23 mouse cellular contexts compared by ENCODE assay signal in genomic region chrX:101944761-101945330, GRCm38 (mm10).
A peak's percentile ranks its signal among the peaks of the same experiment; 100 is the strongest.
DNase-seq lines count a peak whose midpoint lies in the region; ATAC-seq and TF ChIP-seq lines count a peak whose summit lies in the region.
"Had no signal": no experiment of that assay in that cellular context is flagged by ENCODE, and none has a peak within 500 bp of the region (broad histone marks: within the 10 kb centered on the region; RNA-seq: fewer than 3 reads in every experiment).

No protein-coding gene starts in this region.

- H3K9ac ChIP-seq in kidney, embryonic 16.5 days (replicated peaks; ENCODE audit: low read length) = no peak overlapping the region
- H3K9ac ChIP-seq: embryonic facial prominence, embryonic 15.5 days; forebrain, embryonic 15.5 days; heart, embryonic 12.5 days; hindbrain, embryonic 15.5 days had no signal

- no peak for TF ChIP-seq POLR2A in kidney, adult 2 months (IDR thresholded peaks at IDR 0.05; ENCODE audit: low read depth, low read length)

- H3K36me3 ChIP-seq in kidney, adult 2 months (ENCODE audit: control insufficient read depth, insufficient read depth, low read length) = no peaks in the 10 kb centered on the region
- H3K36me3 ChIP-seq in kidney, embryonic 16.5 days (ENCODE audit: insufficient read depth, low read length) = no peaks in the 10 kb centered on the region
- H3K36me3 ChIP-seq: embryonic facial prominence, embryonic 15.5 days; forebrain, embryonic 15.5 days; G1E; heart, embryonic 12.5 days; hindbrain, embryonic 15.5 days had no signal

- ATAC-seq in kidney, embryonic 16.5 days (ENCODE audit: low FRiP score, low TSS enrichment) = no peak
- ATAC-seq: CD4-positive, CD25-positive, alpha-beta regulatory T cell, adult 4 months; forebrain, embryonic 15.5 days had no signal

- 33% methylated on average over 2 of the region's 2 CpGs for WGBS in kidney, adult 2 months
- WGBS in kidney, embryonic 16.5 days = 90% methylated on average over 2 of the region's 2 CpGs

- peaks cover 15% of the 10 kb centered on the region for H3K4me1 ChIP-seq in kidney, adult 2 months (ENCODE audit: control insufficient read depth, insufficient read depth, low read length)
- peaks cover 3% of the 10 kb centered on the region; the same call in 1 of the 2 replicates for H3K4me1 ChIP-seq in kidney, embryonic 16.5 days (ENCODE audit: insufficient read depth, low read length)
- H3K4me1 ChIP-seq: forebrain, embryonic 15.5 days; hindbrain, embryonic 15.5 days had no signal

- no peaks in the 10 kb centered on the region for H3K27me3 ChIP-seq in kidney, adult 2 months (replicated peaks; ENCODE audit: control insufficient read depth, insufficient read depth, low read length)
- peaks cover 32% of the 10 kb centered on the region; the same call in 1 of the 2 replicates for H3K27me3 ChIP-seq in kidney, embryonic 16.5 days (ENCODE audit: insufficient read depth, low read length)
- H3K27me3 ChIP-seq: forebrain, embryonic 15.5 days had no signal

- H3K9me3 ChIP-seq in kidney, embryonic 16.5 days (ENCODE audit: low read length) = no peaks in the 10 kb centered on the region
- H3K9me3 ChIP-seq: embryonic facial prominence, embryonic 15.5 days; forebrain, embryonic 15.5 days; G1E; heart, embryonic 12.5 days; hindbrain, embryonic 15.5 days had no signal

- H3K27ac ChIP-seq in kidney, adult 2 months (ENCODE audit: insufficient read depth, low read depth, low read length) = peak overlapping the region; percentile 75
- peak overlapping the region; percentile 24; the same call in 1 of the 2 replicates for H3K27ac ChIP-seq in kidney, embryonic 16.5 days (ENCODE audit: low read length)
- H3K27ac ChIP-seq in layer of hippocampus, adult 2 months = no peak overlapping the region
- H3K27ac ChIP-seq: embryonic facial prominence, embryonic 15.5 days; forebrain, embryonic 15.5 days; hindbrain, embryonic 15.5 days had no signal

- DNase-seq in heart, adult 11 months = peak; percentile 70
- DNase-seq in heart, postnatal 4 days = no peak
- peak; percentile 87 for DNase-seq in kidney, adult 2 months
- DNase-seq in kidney, postnatal 4 days = no peak
- peak; percentile 39 to 63 for DNase-seq in kidney, postnatal 36 days
- no peak for DNase-seq in layer of hippocampus, adult 2 months (ENCODE audit: low spot score in 2 of 2)
- DNase-seq in cerebellum, adult 11-12 months = no peak
- DNase-seq: adrenal gland, adult 2 months; adrenal gland, postnatal 25 days; B cell, adult 2 months; cerebellum, adult 2 months; cerebellum, postnatal 10 days; embryo, embryonic 11 days; gastrocnemius, postnatal 36 days; heart, adult 18-20 months had no signal

- H3K4me3 ChIP-seq in kidney, adult 2 months (ENCODE audit: insufficient read depth, low read depth, low read length) = no peak overlapping the region
- no peak overlapping the region for H3K4me3 ChIP-seq in kidney, embryonic 16.5 days (ENCODE audit: low read length)
- no peak overlapping the region for H3K4me3 ChIP-seq in layer of hippocampus, adult 2 months
- H3K4me3 ChIP-seq: embryonic facial prominence, embryonic 15.5 days; erythroblast, embryonic 14.5 days; forebrain, embryonic 15.5 days; heart, embryonic 12.5 days; hindbrain, embryonic 15.5 days had no signal

- no peak for TF ChIP-seq CTCF in kidney, adult 2 months (conservative IDR thresholded peaks at IDR 0.05; ENCODE audit: insufficient read depth, insufficient read length, low read depth, low read length)
- TF ChIP-seq CTCF in layer of hippocampus, adult 2 months (conservative IDR thresholded peaks at IDR 0.05) = no peak

- no peak overlapping the region for H3K4me2 ChIP-seq in kidney, embryonic 16.5 days (replicated peaks; ENCODE audit: low read depth, low read length)
- H3K4me2 ChIP-seq: embryonic facial prominence, embryonic 15.5 days; forebrain, embryonic 15.5 days; heart, embryonic 12.5 days; hindbrain, embryonic 15.5 days had no signal

Comparison
In these comparisons a context has a peak if more than half of its experiments do, and no peak if none do; other contexts are left out.
1. DNase-seq: peak in heart, adult 11 months (single experiment), kidney, adult 2 months (single experiment) and kidney, postnatal 36 days (2 of 2); none in heart, postnatal 4 days (single experiment), kidney, postnatal 4 days (0 of 2), layer of hippocampus, adult 2 months (0 of 2) and cerebellum, adult 11-12 months (single experiment).